Mouse (Mus musculus) neutrophil, adult 5-6 weeks (primary cell): ENCODE data around the gene Rnf123. TPM values are rescaled to one million over a fixed set of nuclear protein-coding genes. Genes with fewer than 3 reads are reported as not detected.

Experiments used
- ATAC-seq: fragments of 151-379, 151-347 bp; 2 replicates; pipeline ENCODE4 v1.8.0; 2017; ENCODE audit warnings: mild to moderate bottlenecking, moderate TSS enrichment; ENCODE audit not compliant: insufficient number of reproducible peaks, poor library complexity, low FRiP score, severe bottlenecking; ENCODE audit errors: extremely low read depth
- total RNA-seq: library from RNA; stranded (forward); fragments of 200-1000 nt; gene quantifications from 2 replicates; pipeline ENCODE4 v1.2.3, GENCODE M21; 2017

Gene Rnf123
- 62.7 and 90.3 TPM in 2 replicates for total RNA-seq

- no peak; the same call in 1 of the 2 replicates for ATAC-seq
Measured at GRCm38 (mm10) chr9:108082988-108083431, at the start of gene Rnf123. Rnf123 (minus strand) TSS chr9:108083346.

DNA sequence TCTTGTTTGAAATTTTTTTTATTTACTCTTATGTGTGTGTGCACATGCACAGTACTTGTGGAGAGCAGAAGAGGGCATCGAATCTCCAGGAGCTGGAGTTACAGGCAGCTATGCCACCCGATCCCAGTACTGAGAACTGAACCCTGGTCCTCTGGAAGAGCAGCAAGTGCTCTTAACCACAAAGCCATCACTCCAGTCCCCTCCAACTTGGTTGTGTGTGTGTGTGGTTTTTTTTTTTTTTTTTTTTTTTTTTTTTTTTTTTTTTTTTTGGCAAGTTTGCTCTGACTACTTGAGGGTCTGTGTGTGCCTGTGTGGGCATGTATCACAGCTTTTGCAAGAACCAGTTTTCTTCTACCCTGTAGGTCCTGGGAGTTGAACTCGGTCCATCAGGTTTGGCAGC is 49.2 kb upstream of the Rnf123 start:
- ATAC-seq = no peak

DNA sequence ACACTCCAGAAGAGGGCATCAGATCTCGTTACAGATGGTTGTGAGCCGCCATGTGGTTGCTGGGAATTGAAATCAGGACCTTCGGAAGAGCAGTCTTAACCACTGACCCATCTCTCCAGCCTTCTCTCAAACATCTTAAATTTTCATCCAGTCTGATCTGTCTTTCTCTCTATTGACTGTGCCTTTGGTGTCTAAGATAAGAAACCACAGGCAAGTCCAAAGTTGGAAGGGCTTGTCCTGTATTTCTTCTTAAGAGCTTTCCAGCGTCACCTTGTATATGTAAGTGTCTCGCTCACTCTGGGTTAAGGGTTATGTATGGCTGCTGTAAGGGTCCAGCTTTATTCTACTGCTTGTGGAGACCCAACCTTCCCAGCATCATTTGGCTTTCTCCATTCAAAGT is 48.4 kb upstream of the Rnf123 start:
- no peak for ATAC-seq

- no peak for ATAC-seq
Measured at GRCm38 (mm10) chr9:108129042-108129948, 46.1 kb upstream of the Rnf123 start.

GRCm38 (mm10) chr9:108128248-108128647 is 45.1 kb upstream of the Rnf123 start:
- no peak; the same call in 1 of the 2 replicates for ATAC-seq

- no peak for ATAC-seq
Measured at GRCm38 (mm10) chr9:108126436-108127180, 43.5 kb upstream of the Rnf123 start.

DNA sequence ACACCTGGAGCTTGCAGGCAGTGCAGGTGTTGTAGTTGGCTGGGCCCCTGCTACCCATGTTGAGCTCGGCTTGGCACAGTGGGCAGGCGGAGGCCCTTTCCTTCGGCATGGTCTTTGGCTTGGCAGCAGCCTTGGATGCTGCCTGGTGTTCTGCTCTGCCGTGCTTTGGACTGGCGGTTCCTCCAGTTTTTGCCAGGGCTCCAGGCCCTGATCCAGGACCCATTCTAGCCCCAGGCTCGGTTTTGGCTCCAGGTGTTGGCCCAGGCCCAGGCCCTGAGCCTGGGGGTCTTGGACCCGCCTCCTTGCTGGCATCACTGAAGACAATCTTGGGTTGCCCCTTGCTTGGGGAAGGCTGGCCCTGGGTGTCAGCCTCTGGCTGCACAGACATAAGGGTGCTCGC is 42.6 kb upstream of the Rnf123 start:
- no peak for ATAC-seq

GRCm38 (mm10) chr9:108123916-108124315 is 40.8 kb upstream of the Rnf123 start:
- ATAC-seq = no peak

- no peak for ATAC-seq
Measured at GRCm38 (mm10) chr9:108121170-108121969, 38.2 kb upstream of the Rnf123 start.

GRCm38 (mm10) chr9:108120671-108121070 is 37.5 kb upstream of the Rnf123 start:
- ATAC-seq = 0 out of 2 replicates have a peak, but pooled peaks have one; percentile 25

- no peak for ATAC-seq
Measured at GRCm38 (mm10) chr9:108119891-108120411, 36.8 kb upstream of the Rnf123 start.

GRCm38 (mm10) chr9:108117143-108117542 is 34.0 kb upstream of the Rnf123 start:
- ATAC-seq = no peak

GRCm38 (mm10) chr9:108115290-108116077 is 32.3 kb upstream of the Rnf123 start:
- no peak for ATAC-seq

DNA sequence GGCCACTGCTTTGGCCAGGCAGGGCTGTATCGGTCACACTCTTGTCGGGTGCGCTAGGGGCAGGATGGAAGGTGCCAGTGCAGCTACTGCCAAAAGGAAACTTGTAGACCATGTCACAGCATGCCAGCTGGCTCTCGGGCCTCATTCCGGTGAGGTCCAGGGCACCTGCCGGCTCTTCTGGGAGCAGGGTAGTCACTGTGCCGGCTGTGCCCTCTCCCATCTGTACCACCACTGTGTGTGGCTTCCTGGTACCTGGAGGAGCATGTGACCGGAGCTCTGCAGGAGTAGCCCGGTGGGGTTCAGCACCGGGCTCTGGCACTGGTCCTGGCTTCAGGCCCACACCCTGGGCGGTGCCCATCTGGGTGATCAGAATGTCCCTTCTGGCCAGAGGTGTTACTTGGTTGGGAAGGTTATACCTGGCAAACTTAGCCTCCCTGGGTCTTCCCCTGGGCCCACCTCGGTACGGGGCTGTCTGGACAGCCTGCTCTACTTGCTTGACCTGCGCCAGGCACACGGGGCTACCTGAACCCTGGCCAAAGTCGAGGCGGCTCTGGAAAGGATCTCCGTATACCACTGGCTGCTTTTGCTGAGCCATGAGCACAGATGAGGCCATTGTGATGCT is 29.7 kb upstream of the Rnf123 start:
- no peak for ATAC-seq

DNA sequence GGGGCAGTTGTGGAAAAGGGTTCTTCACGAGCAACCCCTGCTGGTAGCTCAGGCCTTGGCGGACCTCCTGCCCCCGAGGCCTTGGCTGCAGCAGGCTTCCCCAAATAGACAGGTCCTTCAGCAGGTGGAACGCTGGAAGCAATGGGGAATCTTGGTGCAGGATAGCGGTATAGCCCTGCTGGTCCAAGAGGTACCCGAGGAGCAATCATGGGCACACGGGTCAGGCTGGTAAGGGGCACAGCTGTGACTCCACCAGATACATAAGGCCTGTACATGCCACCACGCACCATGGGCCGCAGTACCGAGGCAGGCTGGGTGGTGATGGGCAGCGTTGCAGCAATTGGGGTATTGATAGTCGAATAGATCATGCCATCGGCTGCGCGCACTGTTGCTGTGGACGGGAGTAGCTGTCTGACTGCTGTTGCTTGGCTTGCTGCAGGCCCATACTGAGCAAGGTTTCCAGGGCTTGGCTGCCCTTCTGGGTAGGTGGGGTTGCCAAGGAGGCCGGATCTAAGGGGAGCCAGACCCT is 28.5 kb upstream of the Rnf123 start:
- no peak for ATAC-seq

GRCm38 (mm10) chr9:108111101-108111592 is 28.0 kb upstream of the Rnf123 start:
- no peak for ATAC-seq

DNA sequence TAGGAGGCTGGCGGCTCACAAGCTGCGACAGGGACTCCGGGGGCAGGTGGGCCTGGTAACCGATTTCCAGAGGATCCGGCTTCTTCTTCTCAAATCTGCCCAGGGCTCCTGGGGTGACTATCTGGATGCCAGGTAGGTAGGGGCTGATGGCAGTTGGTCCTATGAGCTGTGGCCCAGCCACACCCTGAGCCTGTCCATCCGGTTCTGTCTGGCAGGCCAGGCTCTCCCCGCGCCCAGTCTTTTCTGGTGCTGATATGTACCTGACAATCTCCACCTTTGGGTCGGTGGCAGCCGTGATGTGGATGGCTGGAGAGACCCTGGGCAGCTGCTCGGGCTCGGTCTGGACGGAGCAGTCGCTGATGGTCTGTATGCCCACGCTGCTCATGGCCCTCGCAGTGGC is 27.0 kb upstream of the Rnf123 start:
- no peak for ATAC-seq
